Mouse (Mus musculus): ENCODE results near the gene Htr2b.

GRCm38 (mm10) chr1:86154824-86155164, 43.0 kb upstream of the Htr2b start:
- TF ChIP-seq CTCF (conservative IDR thresholded peaks at IDR 0.05; ENCODE audit: low read length) = no peak
- TF ChIP-seq POU5F1 (IDR thresholded peaks at IDR 0.05; ENCODE audit: borderline replicate concordance, low read length) = no peak
- no peak for TF ChIP-seq NANOG (IDR thresholded peaks at IDR 0.05; ENCODE audit: borderline replicate concordance, low read length)
